9 mouse cellular contexts compared by ENCODE assay signal in genomic region chr7:92897021-92897420, GRCm38 (mm10). TPM values are rescaled to one million over a fixed set of nuclear protein-coding genes. Genes with fewer than 3 reads are reported as not detected.
DNase-seq lines count a peak whose midpoint lies in the region; ATAC-seq and TF ChIP-seq lines count a peak whose summit lies in the region.
"Had no signal": no experiment of that assay in that cellular context is flagged by ENCODE, and none has a peak within 500 bp of the region (broad histone marks: within the 10 kb centered on the region; RNA-seq: fewer than 3 reads in every experiment).

No protein-coding gene starts in this region.

- no peak overlapping the region for H3K4me2 ChIP-seq in intestine, embryonic 15.5 days (replicated peaks)

- peak; percentile 71 for TF ChIP-seq CTCF in layer of hippocampus, adult 2 months (conservative IDR thresholded peaks at IDR 0.05)

- no peaks in the 10 kb centered on the region for H3K9me3 ChIP-seq in intestine, embryonic 15.5 days

- DNase-seq in CD4-positive, CD25-positive, alpha-beta regulatory T cell, adult 2 months (ENCODE audit: low read depth, low spot score) = peak; percentile 7
- DNase-seq in layer of hippocampus, adult 2 months (ENCODE audit: low spot score in 2 of 2) = no peak
- no peak for DNase-seq in layer of hippocampus, postnatal 25 days (ENCODE audit: extremely low spot score in 1 of 2, low spot score in 1 of 2)
- DNase-seq in adipocyte (ENCODE audit: low spot score) = peak; percentile 49
- DNase-seq in spleen, adult 18-20 months = no peak
- DNase-seq in gastrocnemius, adult 18-20 months (ENCODE audit: low spot score) = no peak

- WGBS in intestine, embryonic 15.5 days = 45% methylated on average over 2 of the region's 2 CpGs

- no peaks in the 10 kb centered on the region for H3K4me1 ChIP-seq in intestine, embryonic 15.5 days (replicated peaks)

- no peaks in the 10 kb centered on the region for H3K27me3 ChIP-seq in intestine, embryonic 15.5 days (replicated peaks)
- H3K27me3 ChIP-seq: megakaryocyte, embryonic 14.5 days had no signal

- no peak overlapping the region for H3K27ac ChIP-seq in layer of hippocampus, adult 2 months
- H3K27ac ChIP-seq in intestine, embryonic 15.5 days = no peak overlapping the region

- H3K36me3 ChIP-seq in intestine, embryonic 15.5 days = no peaks in the 10 kb centered on the region

- H3K4me3 ChIP-seq in layer of hippocampus, adult 2 months = no peak overlapping the region
- H3K4me3 ChIP-seq in intestine, embryonic 15.5 days (replicated peaks) = no peak overlapping the region
- H3K4me3 ChIP-seq: megakaryocyte, embryonic 14.5 days had no signal

- no peak overlapping the region for H3K9ac ChIP-seq in intestine, embryonic 15.5 days

- ATAC-seq in CD4-positive, CD25-positive, alpha-beta regulatory T cell, adult 4 months = no peak
- peak; percentile 82 for ATAC-seq in intestine, embryonic 15.5 days

RNA-seq across cellular contexts. Expression of gene Prcp, which starts 22.8 kb away (rescaled TPM):
- polyA plus RNA-seq in CD4-positive, CD25-positive, alpha-beta regulatory T cell, adult 4 months (2017; shearing (Covaris generic)) = 10 to 100 TPM; 29.3 to 31.2 TPM
- 1 to 10 TPM; 5.9 to 7.9 TPM for total RNA-seq in layer of hippocampus, adult 2 months (2021)
- 1 to 10 TPM; 7.3 to 9.8 TPM for total RNA-seq in layer of hippocampus, postnatal 25 days (2021)
- 22.3 and 22.7 TPM in 2 replicates for polyA plus RNA-seq in intestine, embryonic 15.5 days (2015; fragmentation: Nextera tagmentation; extraction: Ambion mirVana)
- 1 to 10 TPM; 2.7 to 3.2 TPM for total RNA-seq in gastrocnemius, adult 18-20 months (2021)

RNA-seq across cellular contexts. Expression of gene Ddias, which starts 23.0 kb away (rescaled TPM):
- 1 to 10 TPM; 2.9 to 4.7 TPM for polyA plus RNA-seq in CD4-positive, CD25-positive, alpha-beta regulatory T cell, adult 4 months (2017; shearing (Covaris generic))
- under 1 TPM; 0.69 to 0.79 TPM for total RNA-seq in layer of hippocampus, adult 2 months (2021)
- total RNA-seq in layer of hippocampus, postnatal 25 days (2021) = under 1 TPM; 0.57 to 0.73 TPM
- polyA plus RNA-seq in intestine, embryonic 15.5 days (2015; fragmentation: Nextera tagmentation; extraction: Ambion mirVana) = 9.4 and 12.1 TPM in 2 replicates
- total RNA-seq in gastrocnemius, adult 18-20 months (2021) = under 1 TPM in 1 of 2 experiments, not detected in 1; 0.07 TPM

Comparison
In these comparisons a context has a peak if more than half of its experiments do, and no peak if none do; other contexts are left out.
1. DNase-seq: peak in CD4-positive, CD25-positive, alpha-beta regulatory T cell, adult 2 months (single experiment) and adipocyte (single experiment); none in layer of hippocampus, adult 2 months (0 of 2), layer of hippocampus, postnatal 25 days (0 of 2), spleen, adult 18-20 months (0 of 2) and gastrocnemius, adult 18-20 months (single experiment).